Mouse (Mus musculus) cerebellum, postnatal 36 days (tissue): ENCODE measurements around the gene Ube3c.

ENCODE experiments used
- DNase-seq, 2 experiments: peaks; one replicate each; pipeline ENCODE4 v3.0.0; 2021 to 2022; ENCODE audit warnings: mixed read lengths in 2 of 2

Ube3c gene

DNA sequence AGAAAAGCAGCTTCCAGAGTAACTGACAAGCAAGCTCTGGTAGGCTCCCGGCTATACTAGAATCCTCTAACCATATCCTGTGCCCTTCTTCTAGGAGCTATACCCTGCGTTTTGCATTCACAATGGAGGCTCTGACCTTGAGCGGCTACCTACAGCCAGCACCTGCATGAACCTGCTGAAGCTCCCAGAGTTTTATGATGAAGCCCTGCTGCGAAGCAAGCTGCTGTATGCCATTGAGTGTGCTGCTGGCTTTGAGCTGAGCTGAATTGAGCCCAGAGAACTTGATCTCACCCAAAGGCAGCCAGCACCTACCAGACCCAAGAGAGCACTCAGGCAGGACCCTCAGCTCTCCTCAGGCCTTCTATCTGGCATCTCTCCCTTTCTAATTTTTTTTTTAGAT is 105.3 kb downstream of the Ube3c start:
- no peak for DNase-seq

DNA sequence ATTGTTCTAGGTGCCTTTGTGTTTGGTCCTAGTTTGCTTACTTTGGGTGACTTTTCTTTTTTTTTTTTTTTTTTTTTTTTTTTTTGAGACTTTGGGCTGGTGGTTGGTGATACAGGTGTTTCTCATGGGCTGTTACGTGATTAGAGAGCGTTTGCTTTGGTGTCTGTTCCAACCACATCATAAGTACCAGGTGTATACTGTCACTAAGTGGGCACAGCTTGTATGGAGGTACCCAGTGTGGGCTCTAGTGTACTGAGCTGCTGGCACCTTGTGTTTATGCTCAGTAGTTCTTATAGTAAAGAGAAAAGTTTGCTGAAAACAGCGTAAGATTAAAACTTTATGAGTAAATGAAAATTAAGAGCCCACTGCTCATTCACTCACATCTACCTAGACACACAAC is 107.4 kb downstream of the Ube3c start:
- DNase-seq, result no peak

DNA sequence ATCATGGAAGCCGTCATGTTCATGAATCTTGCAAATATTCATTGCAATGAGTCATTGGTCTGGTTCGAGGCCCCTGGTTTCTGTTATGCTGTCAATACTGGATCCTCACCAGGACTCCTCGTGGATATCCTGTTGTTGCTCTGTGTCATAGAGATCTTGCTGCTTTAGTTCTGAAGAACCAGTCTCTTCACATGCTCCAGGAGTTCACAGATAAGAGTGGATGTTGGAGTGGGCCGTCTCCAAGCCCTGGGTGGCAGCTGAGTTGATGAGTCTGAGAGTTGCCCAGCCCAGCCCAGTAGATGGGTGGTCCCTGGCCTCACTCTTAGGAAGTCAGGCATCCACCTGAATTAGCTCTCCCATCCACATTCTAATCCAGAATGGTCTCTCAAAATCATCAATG is 116.0 kb downstream of the Ube3c start:
- DNase-seq, result no peak

DNA sequence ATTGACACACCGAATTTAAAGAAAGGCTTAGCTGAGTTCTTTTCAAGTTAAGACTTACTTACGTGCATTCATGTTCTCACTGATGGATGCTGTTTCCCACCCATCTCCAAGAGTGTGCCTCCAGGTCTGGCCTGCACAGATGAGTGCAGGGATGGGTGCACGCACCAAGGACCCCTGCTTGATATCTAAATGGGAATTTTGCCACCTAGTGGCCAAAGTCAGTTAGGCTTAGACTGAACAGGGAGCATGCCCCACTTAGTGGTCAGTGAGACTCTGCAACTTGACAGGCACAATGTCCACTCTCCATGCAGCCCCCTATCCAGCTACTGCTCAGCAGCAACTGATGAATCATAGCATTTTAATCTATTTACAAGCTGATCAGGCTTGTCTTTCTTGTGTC is 118.6 kb downstream of the Ube3c start:
- peak in 1 of 2 experiments; percentile 14 for DNase-seq

DNA sequence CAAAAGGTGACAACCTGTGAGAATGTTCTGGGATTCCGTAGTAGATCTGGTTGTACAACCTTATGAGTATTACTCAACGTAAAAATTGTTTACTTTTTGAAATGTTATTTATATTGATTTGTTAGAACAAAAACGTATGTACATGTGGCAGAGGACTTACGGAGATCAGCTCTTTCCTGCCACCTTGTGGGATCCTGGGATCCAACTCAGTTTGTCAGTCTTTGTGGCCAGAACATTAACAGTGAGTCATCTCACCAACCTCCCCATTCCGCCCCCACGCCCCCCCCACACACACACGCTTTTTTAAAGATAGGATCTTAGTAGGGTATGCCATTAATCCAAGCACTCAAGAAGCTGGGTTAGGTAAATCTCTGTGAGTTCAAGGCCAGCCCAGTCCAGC is 119.3 kb downstream of the Ube3c start:
- no peak for DNase-seq

DNA sequence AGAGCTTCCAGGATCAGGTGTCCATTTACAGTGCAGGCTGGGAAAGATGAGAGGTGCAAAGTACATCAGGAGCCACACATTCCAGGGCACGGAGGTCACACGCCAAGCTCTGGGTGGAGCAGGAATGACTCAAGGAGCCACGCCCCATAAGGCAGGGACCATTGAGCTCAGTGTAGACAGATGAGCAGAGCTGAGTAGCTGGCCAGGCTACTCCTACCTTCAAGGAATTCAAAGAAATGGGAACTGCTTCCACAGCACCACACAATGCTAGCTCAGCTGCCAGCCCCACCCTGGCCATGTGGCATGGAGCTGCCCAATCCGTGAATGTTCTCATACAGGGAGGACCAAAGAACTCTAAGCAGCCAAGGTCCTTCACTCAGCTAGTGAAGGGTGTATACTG is 129.5 kb downstream of the Ube3c start:
- DNase-seq, result no peak

DNA sequence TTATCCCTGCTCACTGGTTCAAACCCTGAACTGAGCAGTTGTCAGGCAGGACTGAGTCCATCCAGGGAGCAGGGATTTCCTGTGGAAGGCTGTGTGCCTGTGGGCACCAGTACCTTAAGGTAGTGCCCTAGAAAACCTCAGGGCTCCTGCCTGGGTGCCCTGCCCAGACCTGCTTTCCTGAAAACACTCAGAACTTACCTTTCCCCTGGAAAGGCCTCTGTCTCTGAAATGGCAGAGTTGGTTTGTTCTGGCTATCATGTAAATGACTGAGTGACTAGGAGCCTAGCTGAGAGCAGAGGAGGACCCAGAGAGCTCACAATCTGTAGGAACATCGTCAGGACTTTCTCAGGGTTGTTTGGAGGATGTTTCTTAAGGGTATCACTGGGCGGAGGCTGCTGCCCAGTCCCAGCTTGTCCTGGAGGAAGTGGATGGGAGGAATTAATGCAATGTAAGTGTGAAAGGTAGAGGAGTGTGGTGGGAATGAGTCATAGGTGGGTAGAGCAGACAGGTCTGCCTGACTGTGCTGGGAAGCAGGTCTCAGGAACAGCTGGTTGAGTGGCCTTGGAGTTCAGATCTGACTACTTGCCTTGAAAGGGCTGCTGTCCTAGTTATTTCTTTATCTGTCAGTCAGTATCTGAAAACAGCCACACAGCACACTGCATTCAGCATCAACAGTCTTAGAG is 130.6 kb downstream of the Ube3c start:
- no peak for DNase-seq

DNA sequence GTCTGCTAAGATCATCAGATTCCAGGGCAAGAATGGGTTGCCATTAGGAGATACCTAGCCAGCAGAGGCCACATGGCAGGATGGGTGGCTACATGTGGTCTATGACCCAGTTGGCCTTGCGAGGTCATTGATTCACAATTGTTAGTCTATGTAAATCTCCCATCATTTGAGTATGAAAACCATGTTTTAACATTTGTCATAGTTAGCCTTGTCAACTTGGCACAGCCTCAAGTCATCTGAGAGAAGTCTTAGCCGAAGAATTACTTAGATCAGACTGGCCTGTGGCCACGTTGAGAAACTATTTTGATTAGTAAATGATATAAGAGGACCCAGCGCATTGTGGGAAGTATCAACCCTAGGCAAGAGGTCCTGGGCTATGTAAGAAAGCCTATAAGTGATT is 138.2 kb downstream of the Ube3c start:
- no peak for DNase-seq

DNA sequence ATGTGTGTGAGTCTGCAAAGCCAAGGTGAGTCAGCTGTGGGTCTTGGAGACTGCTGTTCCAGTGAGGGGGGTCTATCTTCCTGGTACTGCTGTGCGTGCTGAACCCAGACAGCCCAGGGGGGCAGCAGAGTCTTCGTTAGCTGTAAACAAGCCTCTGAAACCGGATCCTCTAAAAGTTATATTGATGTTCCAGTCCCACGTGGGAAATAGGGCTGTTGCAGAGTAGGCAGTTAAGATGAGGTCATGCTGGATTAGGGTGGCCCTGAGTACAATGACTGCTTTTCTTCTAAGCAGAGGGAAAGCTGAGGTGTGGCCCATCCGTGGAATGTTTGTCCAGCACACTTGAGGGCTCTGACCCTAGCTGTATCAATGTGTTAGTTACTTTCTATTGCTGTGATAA is 139.2 kb downstream of the Ube3c start:
- DNase-seq, result no peak

DNA sequence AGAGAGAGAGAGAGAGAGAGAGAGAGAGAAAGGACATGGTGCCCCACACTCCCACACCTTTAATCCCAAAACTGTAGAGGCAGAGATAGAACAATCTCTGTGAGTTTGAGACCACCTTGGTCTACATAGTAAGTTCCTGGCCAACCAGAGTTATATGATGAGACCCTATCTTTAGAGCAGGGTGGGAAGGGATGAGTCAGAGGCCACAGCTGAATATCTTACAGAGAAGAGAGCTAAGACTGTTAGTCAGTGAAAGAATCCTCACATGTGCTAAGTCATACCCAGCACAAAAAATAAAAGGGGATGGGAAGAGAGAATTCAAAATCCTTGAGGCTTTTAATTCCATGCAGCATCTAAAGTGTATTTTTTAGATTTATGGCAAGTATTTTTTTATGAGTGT is 142.6 kb downstream of the Ube3c start:
- DNase-seq, result no peak

DNA sequence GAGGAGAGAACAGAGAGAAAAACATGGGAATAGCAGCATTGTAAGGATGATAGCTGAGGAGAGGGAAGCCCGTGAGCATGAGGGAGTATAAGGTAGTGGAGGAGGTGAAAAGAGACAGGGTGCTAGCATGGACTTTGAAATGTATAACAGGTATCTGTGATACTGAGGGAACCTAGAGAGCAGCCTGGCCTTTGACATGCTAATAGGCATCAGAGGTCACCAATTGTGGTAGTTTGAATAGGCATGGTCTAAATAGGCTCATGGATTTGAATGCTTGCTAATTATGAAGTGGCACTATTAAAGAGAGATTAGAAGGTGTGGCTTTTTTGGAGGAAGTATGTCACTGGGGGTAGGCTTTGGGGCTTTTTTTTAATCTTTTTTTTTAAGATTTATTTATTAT is 143.9 kb downstream of the Ube3c start:
- DNase-seq, result no peak

DNA sequence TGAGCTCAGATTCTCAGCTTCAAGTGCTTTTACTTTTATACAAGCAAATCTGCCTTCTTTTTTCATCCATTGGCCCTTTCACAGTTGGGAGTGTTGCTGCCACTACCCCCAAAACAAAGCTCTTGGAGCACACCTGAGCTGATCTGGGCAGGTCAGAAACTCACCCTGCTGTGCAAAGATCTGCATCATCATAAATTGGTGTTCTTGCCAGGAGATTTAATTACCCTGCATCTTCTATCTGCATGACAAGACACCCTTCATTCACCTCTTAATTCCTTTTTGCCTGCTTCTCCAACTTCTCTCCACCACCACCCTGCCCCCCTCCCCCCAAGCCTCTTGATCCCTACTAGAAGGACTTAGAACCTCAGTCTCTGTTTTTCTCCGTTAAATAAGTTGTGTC is 152.1 kb downstream of the Ube3c start:
- no peak for DNase-seq

DNA sequence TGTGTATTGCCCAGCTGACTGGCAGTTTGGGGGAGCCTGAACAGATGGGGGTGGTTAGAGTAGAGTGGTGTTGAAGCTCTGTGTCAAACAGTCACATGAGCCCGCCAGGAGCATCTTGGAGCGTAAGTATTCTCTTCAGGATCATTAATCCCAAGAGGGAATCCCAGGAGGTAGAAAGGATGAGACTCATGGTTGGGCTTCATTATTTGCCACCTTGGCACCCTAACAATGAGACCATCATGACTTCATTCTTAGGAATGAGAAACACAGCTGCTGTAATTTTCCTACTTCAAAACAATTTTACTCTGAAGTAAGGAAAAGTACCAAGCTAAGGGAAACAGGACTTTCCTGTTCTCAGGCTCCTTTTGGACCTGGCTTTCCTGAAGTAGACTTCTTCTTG is 156.3 kb downstream of the Ube3c start:
- DNase-seq, result no peak
